Mouse (Mus musculus) adrenal gland, adult 8-10 months (tissue): ENCODE measurements around the gene Acyp2. TPM values are rescaled to one million over a fixed set of nuclear protein-coding genes. Genes with fewer than 3 reads are reported as not detected.
A peak's percentile ranks its signal among the peaks of the same experiment; 100 is the strongest.
"Not testable (repeated sequence)": the region's sequence is repeated elsewhere in the genome, so short reads cannot be mapped to it uniquely, and the experiment has no call there.

Experiments
- DNase-seq: peaks from one replicate; pipeline ENCODE4 v3.0.0; 2022
- total RNA-seq, 4 experiments: library from RNA; stranded (reverse); gene quantifications; 2 replicates each; pipeline ENCODE4 v1.2.4; 2022

Gene Acyp2
- total RNA-seq, result 10 to 100 TPM; 20.1 to 35.2 (median 23.2) TPM

DNA sequence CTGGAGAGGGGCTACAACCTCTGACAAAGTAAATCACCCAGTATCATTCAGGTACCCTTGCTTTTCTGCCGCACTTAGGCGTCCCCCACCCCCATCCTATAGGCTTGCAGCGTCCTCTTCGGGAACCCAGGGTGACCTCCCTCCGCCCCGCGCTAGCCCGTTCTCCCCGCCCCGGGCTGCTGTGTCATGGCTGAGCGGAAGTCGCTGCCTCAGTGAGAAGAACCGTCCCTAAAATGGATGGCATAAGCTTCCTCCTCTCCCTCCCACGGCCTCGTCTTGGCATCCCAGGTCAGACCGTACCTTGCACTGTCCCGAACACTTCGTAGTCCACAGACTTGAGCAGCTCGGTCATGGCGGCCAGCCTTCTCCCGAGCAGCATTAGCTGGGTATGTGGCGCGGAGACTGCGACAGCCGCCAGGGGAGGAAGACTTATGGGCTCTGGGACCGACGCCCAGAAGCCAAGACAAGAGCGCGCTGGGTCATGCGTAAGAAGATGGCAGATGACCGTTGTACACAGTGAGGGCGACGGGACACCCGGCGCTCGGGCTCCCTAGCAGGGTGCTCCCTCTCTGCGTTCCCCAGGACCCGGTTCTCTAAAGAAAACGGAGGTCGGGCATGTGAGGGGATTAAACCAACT lies at the start of gene Acyp2:
Acyp2 (minus strand) TSS at position 587 of the 637 bp plus-strand sequence.
- DNase-seq, result peak; percentile 89

DNA sequence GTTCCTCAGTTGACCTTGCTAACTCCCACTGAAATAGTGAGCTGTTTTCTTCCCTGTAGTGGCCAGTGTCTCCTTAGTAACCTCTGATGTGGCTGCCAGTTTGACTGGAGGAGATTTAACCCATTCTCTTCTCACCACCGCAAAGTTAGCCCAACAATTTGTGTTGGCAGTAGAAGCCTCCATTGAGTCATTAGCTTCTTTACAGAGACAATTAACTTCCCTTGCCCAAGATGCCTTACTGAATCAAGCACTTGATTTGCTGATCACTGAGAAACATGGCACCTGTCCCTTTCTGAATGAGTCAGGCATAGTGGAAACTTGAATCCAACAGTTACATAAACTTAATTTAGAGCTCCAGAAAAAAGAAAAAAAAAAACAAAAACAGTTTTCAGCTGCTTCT lies 40.0 kb upstream of the Acyp2 start:
- DNase-seq, result no peak

DNA sequence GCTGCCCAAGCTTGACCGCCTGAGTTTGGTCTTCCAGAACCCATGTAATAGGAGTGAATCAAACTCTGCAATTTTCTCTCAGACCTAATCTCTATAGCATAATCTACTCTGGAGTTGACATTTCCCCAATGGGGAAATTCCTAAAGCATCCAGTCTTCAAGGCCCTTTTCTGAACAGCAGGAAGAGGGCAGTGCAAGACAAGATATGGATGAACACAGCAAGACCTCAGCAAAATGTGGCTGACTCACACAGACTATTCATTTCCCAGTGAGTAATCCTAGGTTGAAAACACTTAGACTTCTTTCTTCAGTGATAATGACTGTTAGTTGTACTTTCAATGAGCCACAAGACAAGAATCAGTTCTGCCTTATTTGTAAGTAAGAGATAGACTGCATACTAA lies 26.7 kb upstream of the Acyp2 start:
- peak; percentile 39 for DNase-seq

DNA sequence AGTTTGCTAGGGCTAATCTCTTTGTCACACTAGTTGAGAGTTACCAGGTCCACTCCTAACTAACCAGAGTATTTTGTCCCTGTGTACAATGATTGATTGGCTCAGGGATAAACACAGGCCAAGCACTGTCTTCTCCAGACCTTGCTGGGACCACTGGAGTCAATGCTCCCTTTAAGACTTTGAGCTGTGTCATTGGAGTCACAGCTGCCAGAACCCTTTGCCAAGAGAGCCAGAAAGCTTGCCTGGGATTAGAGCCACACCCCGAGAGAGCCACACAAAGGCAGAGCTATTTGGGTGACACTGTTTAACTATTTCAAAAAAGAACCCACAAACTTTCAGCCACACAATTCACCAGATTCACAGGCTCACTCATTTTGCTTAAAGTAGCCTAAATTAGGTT lies 23.3 kb upstream of the Acyp2 start:
- DNase-seq, result no peak

DNA sequence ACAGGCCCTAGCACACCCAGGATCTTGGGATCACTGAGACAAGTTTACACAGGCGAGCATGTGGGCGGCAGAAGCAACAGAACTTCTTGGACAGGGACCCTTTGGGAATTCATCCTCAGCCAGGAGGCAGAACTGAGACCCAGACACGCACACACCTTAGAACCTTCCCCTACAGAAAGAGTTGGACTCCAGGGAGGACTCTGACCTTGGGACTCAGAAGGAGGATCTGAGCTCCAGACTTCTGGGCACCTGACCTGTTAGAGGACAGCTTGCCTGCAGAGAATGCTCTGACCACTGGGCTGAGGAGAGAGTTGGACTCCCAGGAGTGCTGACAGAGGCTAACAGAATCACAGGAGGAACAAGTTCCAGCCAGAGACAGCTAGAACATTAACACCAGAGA lies 13.6 kb upstream of the Acyp2 start:
- no peak for DNase-seq

DNA sequence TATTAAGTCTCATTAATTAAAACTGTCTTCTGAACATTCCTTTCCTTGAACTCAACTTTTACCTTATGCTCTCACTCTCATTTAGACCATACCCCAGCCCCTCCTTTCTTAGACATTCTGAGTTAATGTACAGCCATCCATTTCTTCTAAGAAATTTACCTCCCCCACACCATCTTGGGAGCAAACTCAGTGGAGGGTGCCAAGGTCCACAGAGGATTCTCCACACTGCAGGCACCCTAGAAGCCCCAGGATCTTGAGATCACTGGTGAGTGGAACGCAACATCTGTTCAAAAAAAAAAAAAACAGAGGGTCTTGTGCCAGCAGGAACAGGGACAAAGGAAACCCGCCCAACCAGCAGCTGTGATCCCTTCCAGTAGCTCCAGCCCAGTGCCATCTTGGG lies 13.2 kb upstream of the Acyp2 start:
- DNase-seq, result no peak

DNA sequence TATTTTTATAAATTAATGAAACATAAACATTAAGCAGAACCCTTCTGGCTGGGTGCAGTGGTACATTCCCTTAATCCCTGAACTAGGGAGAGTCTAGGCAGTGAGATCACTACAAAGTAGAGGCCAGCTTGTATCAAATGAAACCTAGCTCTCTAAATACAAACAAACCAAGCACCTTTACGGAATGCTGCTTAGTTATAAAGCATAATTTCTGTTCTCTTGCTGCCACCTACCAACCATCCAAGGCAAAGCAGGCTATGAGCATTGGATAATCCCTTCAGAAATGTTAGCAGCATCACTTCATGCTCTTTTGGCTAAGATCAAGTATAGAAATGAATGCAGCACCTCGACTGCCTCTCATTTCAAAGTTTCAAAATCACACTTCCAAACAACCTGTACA lies 7.7 kb upstream of the Acyp2 start:
- no peak for DNase-seq

DNA sequence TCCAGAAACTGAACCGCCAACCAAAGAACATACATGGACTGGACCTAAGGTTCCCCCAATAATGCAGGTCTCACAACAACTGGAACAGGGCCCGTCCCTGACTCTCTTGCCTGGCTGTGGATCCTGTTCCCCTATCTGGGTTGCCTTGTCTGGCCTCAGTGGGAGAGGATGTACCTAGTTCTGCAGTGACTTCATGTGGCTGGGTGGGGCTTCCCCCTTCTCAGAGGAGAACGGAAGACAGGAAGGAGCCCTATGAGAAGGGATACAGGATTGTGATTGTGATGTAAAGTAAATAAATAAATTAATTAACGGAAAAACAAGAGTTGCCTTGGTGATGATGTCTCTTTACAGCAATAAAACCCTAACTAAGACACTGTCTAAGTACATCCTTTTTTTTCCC lies 6.7 kb upstream of the Acyp2 start:
- DNase-seq, result no peak

DNA sequence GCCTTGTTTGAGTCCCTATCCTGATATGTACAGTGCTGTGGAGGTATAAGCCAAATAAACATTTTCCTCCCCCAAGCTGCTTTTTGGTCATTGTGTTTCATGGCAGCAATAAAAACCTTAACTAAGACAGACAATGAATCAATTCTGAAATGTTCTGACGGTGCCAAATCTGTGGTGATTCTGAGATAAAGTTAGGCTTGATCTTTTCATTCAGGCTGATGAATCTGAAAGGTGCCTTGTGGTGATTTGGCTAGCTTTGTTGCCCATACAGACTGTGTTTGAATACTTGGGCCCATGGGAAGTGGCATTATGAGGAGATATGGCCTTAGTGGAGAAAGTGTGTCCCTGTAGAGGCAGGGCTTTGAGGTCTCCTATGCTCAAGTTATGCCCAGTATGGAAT lies 1.0 kb upstream of the Acyp2 start:
- DNase-seq, result no peak

DNA sequence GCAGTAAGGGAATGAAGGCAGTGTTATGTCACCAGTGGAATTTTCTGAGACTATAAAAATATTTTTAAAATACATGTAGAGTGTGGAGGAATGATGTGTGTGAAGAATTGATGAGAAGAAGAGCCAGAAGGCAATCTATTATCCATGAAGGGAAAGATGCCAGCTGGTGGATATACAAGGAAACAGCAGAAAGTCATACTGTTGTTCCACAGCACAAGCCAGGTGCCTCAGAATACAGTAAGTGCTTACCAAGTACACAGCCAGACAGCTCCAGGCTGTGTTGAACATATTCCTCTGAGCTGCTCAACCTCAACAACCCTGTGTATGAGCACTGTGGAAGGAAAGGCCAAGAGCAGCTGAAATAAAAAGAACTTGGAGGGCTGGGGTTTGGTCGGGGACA lies 13.7 kb downstream of the Acyp2 start:
- DNase-seq, result no peak

DNA sequence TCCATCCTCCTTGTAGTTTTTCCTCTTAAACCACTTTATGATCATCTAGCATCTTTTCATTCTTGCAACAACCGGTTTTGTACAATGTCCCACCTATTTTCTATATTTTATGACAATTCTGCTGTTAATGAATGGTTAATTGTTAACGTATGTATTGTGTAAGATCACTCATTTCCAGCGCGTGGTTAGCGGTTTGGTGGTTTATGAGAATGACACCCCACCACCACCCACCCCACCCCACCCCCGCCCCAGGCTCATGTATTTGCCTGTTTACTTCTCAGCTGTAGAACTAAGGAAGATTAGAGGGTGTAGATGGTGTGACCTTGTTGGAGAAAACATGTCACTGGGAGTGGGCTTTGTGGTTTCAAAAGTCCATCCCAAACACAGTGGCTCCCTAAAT lies 18.9 kb downstream of the Acyp2 start:
- no peak for DNase-seq

DNA sequence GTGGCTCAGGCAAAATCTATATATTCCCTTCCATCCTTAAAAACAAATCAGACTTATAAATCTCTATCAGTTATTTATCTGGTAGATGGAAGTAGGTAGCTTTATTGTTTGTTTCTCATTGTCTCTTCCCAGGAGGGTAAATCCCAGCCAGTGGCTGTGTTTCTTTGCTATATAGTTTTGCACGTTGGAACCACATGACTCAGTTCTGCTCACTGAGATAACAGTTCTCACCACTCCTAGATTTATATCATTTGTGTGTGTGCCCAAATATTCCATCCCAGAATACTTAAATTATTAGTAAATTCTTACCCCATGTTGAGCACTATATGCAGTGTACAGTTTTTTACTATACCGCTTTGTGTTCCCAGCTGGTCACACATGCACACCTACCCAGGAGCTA lies 26.2 kb downstream of the Acyp2 start:
- DNase-seq, result no peak

DNA sequence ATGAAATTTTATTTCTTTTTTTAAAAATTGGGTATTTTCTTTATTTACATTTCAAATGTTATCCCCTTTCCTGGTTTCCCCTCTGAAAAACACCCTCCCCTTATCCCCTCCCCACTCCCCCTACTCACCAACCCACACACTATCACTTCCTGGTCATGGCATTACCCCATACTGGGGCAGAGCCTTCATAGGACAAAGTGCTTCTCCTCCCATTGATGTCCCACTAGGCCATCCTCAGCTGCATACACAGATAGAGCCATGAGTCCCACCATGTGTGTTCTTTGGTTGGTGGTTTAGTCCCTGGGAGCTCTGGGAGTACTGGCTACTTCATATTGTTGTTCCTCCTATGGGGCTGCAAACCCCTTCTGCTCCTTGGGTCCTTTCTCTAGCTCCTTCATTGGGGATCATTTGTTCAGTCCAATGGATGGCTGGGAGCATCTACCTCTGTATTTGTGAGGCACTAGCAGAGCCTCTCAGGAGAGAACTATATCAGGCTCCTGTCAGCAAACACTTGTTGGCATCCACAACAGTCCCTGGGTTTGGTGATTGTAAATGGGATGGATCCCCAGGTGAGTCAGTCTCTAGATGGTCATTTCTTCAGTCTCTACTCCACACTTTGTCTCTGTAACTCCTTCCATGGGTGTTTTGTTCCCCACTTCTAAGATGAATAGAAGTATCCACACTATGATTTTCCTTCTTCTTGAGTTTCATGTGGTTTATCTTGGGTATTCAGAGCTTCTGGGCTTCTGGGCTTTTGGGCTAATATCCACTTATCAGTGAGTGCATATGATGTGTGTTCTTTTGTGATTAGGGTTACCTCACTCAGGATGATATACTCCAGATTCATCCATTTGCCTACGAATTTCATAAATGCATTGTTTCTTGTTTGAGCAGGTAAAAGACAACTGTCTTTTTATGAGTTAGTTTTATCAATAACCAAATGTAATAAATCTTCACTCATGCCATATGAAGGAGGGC lies 27.7 kb downstream of the Acyp2 start:
- not testable (repeated sequence) for DNase-seq

DNA sequence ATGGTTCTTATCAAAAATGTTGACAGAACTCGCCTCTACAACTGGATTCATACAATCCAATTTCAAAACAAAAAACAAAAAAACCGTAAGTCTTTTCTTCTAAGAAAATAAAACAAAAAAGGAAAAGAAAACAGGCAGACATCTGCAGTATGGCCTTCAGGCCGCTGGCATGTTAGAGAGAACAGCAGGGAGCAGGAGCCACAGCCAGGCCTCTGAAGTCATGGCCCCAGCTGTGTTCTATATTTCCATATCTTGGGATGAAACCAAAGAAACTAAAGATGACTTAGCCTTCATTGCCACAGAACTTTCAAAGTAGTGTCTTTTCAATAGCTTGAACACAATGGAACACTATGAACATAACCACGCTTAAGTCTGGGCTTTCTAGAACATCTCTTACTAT lies 31.2 kb downstream of the Acyp2 start:
- no peak for DNase-seq

DNA sequence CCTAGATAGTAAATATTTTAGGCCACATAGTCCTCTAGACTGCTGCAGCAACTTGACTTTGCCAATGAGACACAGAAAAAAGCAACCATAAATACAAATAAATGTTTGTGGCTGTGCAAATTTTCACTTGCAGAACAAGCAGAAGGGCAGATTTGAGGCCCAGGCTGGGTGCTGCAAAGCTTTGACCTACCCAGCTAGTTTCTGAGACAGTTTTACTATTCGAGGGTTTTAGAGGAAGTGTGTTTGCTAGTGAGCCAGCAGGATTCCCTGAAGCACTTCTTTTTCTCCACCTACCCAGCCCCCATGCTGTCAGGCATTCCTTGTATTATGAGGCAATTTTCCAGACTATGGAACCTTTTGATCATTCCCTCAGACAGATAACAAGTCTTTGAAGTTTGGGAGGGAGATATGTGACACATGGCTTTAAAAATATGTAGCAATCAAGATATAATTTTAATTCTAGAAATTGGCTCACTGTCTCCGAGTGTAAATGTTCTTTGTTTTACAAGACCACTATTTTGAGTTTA lies 31.8 kb downstream of the Acyp2 start:
- peak; percentile 24 for DNase-seq

DNA sequence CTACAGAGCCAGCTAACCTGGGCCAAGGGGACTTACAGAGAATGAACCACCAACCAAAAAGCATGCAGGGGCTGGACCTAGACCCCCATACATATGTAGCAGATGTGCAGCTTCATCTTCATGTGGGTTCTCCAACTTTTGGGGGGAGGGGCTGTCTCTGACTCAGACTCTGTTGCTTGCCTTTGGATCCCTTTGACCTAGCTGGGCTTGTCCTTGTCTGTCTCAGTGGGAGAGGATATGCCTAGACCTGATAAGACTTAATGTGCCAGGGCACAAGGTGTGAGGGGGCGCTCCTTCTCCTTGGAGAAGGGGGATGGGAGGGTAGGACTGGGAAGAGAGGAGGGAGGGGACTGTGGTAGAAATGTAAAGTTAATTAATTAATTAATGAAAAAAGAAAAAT lies 33.4 kb downstream of the Acyp2 start:
- no peak for DNase-seq

DNA sequence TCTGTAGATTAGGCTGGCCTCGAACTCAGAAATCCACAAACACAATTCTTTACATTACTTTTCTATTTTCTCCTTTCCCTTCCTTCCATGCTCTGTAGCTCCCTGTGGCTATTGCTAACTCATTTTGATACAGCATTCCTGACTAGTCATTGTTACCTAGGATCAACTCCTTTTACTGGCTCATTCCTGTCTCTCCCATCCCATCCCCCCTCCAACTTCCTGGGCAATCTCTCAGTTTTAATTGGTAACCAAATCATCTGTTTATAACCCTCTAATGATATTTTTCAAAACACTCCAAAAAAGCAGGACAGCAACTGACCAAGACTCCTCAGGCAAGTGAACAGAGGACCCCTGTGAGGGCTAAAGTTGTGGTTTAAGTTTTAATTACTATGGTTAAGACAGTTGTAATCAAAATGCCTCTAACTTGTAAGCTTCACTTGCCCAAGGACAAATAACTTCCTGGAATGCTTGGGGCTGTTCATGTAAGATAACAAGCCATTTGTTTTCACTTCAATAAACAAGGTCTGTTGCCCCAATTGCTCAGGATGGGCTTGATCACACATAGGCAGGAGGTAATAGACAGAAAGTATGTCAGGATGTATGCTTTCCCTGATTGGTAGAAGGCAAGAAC lies 35.4 kb downstream of the Acyp2 start:
- DNase-seq, result no peak

DNA sequence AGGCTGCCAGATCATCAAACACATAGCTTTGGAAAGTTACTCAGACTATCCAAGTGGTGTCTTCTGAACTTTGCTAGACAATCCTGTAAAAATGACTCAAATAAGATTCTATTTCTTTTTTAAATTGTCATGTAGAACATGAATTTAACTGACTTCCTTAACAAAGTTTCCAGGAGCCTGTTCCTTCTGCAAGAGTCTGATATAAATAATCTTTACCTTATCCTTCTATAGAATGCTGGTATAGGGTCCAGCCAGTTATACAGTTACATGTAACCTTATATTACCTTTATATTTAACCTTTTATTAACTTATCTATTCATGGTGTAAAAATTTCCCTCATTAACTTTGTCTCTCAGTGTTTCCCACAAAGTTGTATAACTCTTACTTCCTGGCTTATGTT lies 36.7 kb downstream of the Acyp2 start:
- no peak for DNase-seq

DNA sequence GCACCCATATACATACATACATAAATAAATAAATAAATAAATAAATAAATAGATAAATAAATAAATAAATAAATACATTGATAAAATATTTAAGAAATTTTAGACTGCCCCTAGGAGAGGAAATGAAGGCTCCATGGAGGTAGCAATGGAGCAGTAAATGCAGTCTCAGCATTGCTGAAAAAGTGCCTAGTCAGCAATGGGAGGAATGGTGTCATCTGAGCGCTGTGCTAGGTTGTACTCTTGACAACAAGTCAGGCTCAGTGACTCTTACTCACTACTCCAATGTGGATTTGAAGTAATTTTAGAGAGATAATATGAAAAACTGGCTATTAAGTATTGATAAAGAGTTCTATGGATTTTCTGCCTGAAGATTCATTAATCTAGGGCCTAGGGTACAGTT lies 40.1 kb downstream of the Acyp2 start:
- no peak for DNase-seq

DNA sequence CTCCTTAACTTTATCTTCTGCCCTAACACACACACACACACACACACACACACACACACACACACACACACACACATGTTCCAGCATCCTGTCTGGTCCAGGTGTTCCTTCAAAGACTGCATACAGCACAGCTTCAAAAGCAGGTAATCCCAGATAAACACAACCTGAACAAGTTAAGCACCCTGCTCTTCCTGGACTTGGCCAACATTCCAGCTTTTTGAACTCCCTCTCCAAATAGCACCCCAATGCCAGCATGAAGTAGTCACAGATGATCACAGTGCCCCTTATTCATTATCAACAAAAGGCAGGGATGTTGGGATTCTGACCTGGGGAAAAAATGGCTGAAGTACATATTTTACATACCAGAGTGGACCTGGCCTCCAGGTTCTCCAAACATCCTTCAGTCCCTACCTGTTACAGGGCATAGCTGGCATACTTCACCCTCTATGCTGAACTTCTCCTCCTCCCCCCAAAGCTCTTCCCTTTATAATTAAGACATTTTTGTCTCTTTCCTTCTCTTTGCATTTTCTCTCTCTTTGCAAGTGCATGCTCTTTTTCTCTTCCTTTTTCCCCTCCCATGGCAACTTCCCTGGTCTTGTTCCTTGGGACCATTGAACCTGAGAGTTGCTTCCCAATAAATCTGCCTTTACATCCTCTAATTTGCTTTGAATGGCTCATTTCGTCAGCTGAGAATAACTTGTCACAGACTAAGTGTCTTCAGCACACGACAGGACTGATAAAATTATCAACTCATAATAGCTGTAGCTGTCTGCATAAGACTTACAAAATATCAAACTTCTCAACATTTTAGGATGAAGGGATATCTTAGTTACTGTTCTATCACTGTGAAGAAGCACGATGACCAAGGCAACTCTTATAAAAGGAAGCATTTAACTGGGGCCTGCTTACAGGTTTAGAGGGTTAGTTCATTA lies 41.5 kb downstream of the Acyp2 start:
- no peak for DNase-seq

DNA sequence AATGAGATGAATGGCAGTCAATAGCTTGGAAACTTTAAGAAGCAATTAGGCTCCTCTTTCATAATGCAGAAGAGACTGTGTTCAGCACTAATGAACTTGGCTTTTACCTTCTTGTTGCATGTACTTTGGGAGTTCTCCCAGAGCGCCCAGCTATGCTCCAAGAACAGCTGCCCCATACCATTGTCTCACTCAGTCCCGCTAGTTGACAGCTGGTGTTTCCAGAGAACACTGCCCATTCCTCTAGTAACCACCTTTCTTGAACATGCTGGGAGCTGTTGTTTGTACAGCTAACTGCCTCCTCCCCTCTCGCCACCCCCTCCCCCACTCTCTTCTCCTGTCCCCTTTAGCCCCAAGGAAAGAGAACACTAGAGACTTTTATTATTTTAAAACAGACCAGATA lies 52.1 kb downstream of the Acyp2 start:
- no peak for DNase-seq

DNA sequence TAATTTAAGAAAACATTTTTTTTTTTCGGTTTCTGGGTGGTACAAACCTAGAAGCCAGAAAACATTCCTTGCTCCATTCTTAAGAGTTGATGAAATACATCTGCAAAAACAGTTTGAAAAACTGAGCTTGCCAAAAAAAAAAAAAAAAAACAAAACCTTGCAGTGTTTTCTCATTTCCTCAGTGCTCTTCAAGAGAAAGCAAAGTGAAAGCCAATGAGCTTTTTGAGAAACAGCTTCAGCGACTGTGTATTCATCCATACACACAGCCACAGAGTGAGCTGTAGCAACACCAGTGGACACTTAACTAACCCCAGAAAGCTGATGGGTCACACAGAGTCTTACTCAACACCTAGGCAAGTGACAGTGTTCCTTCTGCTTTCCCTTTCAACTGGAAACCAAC lies 69.4 kb downstream of the Acyp2 start:
- DNase-seq, result no peak
